Mouse (Mus musculus): Measurements from ENCODE around the gene Dscam. TPM values are rescaled to one million over a fixed set of nuclear protein-coding genes. Genes with fewer than 3 reads are reported as not detected.

Gene Dscam
- polyA plus RNA-seq, 1 experiment: 1.2 TPM

DNA sequence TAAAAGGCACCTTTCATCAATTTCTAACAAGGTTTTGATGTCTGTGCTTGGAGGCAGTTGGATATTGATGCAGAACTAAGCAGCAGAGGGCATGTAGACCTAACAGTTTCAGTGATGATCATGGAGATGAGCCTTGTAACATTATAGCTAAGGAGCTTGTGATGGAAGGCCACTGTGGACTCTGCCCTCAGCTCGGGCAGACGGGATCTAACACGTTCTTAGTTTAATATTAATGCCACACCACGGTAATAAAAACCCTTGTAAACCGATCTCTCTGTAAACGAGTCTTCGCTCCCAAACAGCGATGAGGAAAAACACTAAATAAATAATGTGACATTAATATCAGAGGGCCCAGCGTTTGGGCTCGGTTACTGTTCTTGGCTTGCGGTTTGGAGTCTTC is 569.8 kb downstream of the Dscam start:
- DNase-seq (ENCODE audit: low read depth in 1 of 2, low spot score in 2 of 2): no peak
- no peaks in the 10 kb centered on the region for H3K36me3 ChIP-seq (ENCODE audit: control insufficient read depth, insufficient read depth, low read length)

DNA sequence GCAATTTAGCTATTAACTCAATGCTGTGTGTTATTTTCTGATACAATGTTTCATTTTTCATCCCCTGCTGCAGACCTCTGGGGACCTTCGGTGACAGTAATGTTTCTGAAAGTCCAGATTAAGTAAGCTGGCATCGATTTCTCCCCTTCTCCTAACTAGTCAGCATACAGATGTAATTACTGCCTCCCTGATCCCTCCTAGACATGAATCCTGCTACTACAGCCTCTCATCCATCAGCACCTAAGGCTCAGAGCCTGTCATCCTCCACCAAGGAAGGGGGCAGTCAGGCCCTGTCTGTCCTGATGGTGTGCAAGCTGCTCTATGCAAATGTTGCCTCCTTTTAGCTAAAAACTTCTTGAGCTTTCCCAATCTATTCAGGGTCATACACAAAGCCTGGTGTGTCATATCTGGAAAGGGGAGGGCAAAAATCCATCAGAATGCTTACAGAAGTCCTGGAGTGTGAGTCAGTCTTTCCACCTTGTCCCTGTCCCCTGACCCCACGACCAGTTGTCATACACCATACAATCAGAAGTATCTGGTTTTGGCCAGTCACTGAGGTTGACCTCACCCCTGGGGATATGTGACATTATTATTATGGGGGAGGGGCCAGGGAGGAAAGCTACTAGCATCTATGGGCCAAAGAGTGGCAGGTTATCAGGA is 571.0 kb downstream of the Dscam start:
- TF ChIP-seq CTCF (IDR thresholded peaks at IDR 0.05; ENCODE audit: extremely low read depth, insufficient read depth, insufficient read length, insufficient replicate concordance) (no peak), POLR2A (IDR thresholded peaks at IDR 0.05; ENCODE audit: low read depth, low read length) (no peak)
- DNase-seq (ENCODE audit: low read depth in 1 of 2, low spot score in 2 of 2): no peak

More for the DNA sequence above, 569.8 kb downstream of the Dscam start:
- no peaks in the 10 kb centered on the region for H3K27me3 ChIP-seq (ENCODE audit: control insufficient read depth, insufficient read depth, low read length)
- WGBS: 92% methylated on average over 11 of the region's 11 CpGs
- H3K27ac ChIP-seq (ENCODE audit: insufficient read depth, low read length): no peak overlapping the region
- TF ChIP-seq CTCF (IDR thresholded peaks at IDR 0.05; ENCODE audit: extremely low read depth, insufficient read depth, insufficient read length, insufficient replicate concordance): no peak
- TF ChIP-seq POLR2A (IDR thresholded peaks at IDR 0.05; ENCODE audit: low read depth, low read length): no peak
- H3K4me3 ChIP-seq (ENCODE audit: extremely low read depth, insufficient read depth, insufficient read length): no peak overlapping the region
- no peaks in the 10 kb centered on the region for H3K4me1 ChIP-seq (ENCODE audit: control insufficient read depth, insufficient read depth, insufficient read length)

DNA sequence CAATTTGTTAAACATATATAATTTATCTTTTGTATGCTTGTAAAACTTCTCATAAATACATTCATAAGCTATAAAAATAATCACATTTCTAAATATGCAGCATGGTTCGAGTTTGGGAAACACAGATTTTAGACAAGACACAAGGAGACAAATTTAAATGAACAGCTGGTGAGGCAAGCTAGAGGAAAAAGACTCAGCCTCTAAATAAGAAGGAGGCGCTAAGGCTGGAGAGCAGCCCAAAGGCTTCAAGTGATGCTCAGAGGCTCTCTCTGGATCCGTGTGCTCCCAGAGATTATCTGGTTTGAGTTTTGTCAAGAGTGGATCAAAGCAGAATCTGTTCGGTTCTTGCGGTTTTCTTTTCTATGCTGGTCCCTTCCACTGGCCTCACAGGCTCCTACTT is 594.7 kb downstream of the Dscam start:
- no peak overlapping the region for H3K4me3 ChIP-seq (ENCODE audit: extremely low read depth, insufficient read depth, insufficient read length)
- TF ChIP-seq POLR2A (IDR thresholded peaks at IDR 0.05; ENCODE audit: low read depth, low read length) (no peak), CTCF (IDR thresholded peaks at IDR 0.05; ENCODE audit: extremely low read depth, insufficient read depth, insufficient read length, insufficient replicate concordance) (no peak)
- DNase-seq (ENCODE audit: low read depth in 1 of 2, low spot score in 2 of 2): no peak
- no peak overlapping the region for H3K27ac ChIP-seq (ENCODE audit: insufficient read depth, low read length)
- no peaks in the 10 kb centered on the region; the same call in 1 of the 2 replicates for H3K27me3 ChIP-seq (ENCODE audit: control insufficient read depth, insufficient read depth, low read length)
- no peaks in the 10 kb centered on the region for H3K4me1 ChIP-seq (ENCODE audit: control insufficient read depth, insufficient read depth, insufficient read length)
- H3K36me3 ChIP-seq (ENCODE audit: control insufficient read depth, insufficient read depth, low read length): no peaks in the 10 kb centered on the region
- WGBS: 85% methylated on average over 5 of the region's 5 CpGs

More for the DNA sequence above, 571.0 kb downstream of the Dscam start:
- no peaks in the 10 kb centered on the region for H3K4me1 ChIP-seq (ENCODE audit: control insufficient read depth, insufficient read depth, insufficient read length)
- no peaks in the 10 kb centered on the region for H3K27me3 ChIP-seq (ENCODE audit: control insufficient read depth, insufficient read depth, low read length)
- WGBS: 85% methylated on average over 3 of the region's 3 CpGs
- no peak overlapping the region for H3K4me3 ChIP-seq (ENCODE audit: extremely low read depth, insufficient read depth, insufficient read length)
- no peak overlapping the region for H3K27ac ChIP-seq (ENCODE audit: insufficient read depth, low read length)
- no peaks in the 10 kb centered on the region for H3K36me3 ChIP-seq (ENCODE audit: control insufficient read depth, insufficient read depth, low read length)

GRCm38 (mm10) chr16:96567428-96567827 is 603.1 kb downstream of the Dscam start:
- Histone ChIP-seq H3K27ac (ENCODE audit: insufficient read depth, low read length) (no peak overlapping the region), H3K27me3 (ENCODE audit: control insufficient read depth, insufficient read depth, low read length) (no peaks in the 10 kb centered on the region), H3K4me3 (ENCODE audit: extremely low read depth, insufficient read depth, insufficient read length) (no peak overlapping the region), H3K4me1 (ENCODE audit: control insufficient read depth, insufficient read depth, insufficient read length) (peaks cover 1% of the 10 kb centered on the region; the same call in 1 of the 2 replicates), H3K36me3 (ENCODE audit: control insufficient read depth, insufficient read depth, low read length) (no peaks in the 10 kb centered on the region)
- TF ChIP-seq POLR2A (IDR thresholded peaks at IDR 0.05; ENCODE audit: low read depth, low read length) (no peak), CTCF (IDR thresholded peaks at IDR 0.05; ENCODE audit: extremely low read depth, insufficient read depth, insufficient read length, insufficient replicate concordance) (no peak)
- DNase-seq (ENCODE audit: low read depth in 1 of 2, low spot score in 2 of 2): no peak
- 84% methylated on average over 3 of the region's 3 CpGs for WGBS

GRCm38 (mm10) chr16:96563350-96564257 is 606.9 kb downstream of the Dscam start:
- no peaks in the 10 kb centered on the region for H3K36me3 ChIP-seq (ENCODE audit: control insufficient read depth, insufficient read depth, low read length)
- H3K4me3 ChIP-seq (ENCODE audit: extremely low read depth, insufficient read depth, insufficient read length): no peak overlapping the region
- 89% methylated on average over 8 of the region's 8 CpGs for WGBS
- TF ChIP-seq POLR2A (IDR thresholded peaks at IDR 0.05; ENCODE audit: low read depth, low read length) (no peak), CTCF (IDR thresholded peaks at IDR 0.05; ENCODE audit: extremely low read depth, insufficient read depth, insufficient read length, insufficient replicate concordance) (no peak)
- H3K4me1 ChIP-seq (ENCODE audit: control insufficient read depth, insufficient read depth, insufficient read length): peaks cover 2% of the 10 kb centered on the region; the same call in 1 of the 2 replicates
- no peaks in the 10 kb centered on the region for H3K27me3 ChIP-seq (ENCODE audit: control insufficient read depth, insufficient read depth, low read length)
- no peak for DNase-seq (ENCODE audit: low read depth in 1 of 2, low spot score in 2 of 2)
- H3K27ac ChIP-seq (ENCODE audit: insufficient read depth, low read length): no peak overlapping the region

DNA sequence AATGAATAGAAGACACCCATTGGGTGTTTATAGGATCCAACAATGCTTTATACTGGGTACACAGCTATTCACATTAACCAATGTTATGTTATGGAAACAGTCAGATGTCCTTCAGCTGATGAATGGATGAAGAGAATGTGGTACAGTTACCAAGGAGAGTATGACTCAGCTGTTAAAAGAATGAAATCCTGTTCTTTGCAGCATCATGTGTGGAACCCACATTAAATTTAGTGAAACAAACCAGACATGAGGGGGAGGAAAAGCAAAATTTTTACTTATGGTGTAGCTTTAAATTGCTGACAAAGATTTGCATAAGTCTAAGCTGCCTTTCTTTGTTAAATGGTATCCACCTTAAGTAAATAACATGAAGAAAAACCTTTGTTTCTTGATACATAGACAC is 610.8 kb downstream of the Dscam start:
- no peaks in the 10 kb centered on the region for H3K36me3 ChIP-seq (ENCODE audit: control insufficient read depth, insufficient read depth, low read length)
- TF ChIP-seq POLR2A (IDR thresholded peaks at IDR 0.05; ENCODE audit: low read depth, low read length) (no peak), CTCF (IDR thresholded peaks at IDR 0.05; ENCODE audit: extremely low read depth, insufficient read depth, insufficient read length, insufficient replicate concordance) (no peak)
- DNase-seq (ENCODE audit: low read depth in 1 of 2, low spot score in 2 of 2): no peak
- H3K27me3 ChIP-seq (ENCODE audit: control insufficient read depth, insufficient read depth, low read length): no peaks in the 10 kb centered on the region
- H3K4me1 ChIP-seq (ENCODE audit: control insufficient read depth, insufficient read depth, insufficient read length): peaks cover 2% of the 10 kb centered on the region; the same call in 1 of the 2 replicates
- H3K4me3 ChIP-seq (ENCODE audit: extremely low read depth, insufficient read depth, insufficient read length): no peak overlapping the region
- H3K27ac ChIP-seq (ENCODE audit: insufficient read depth, low read length): no peak overlapping the region
